Mouse (Mus musculus): ENCODE measurements around the gene Hist1h3g.

Hist1h3g gene

GRCm38 (mm10) chr13:23576906-23577639 is 41.9 kb downstream of the Hist1h3g start:
- no peak for DNase-seq (ENCODE audit: low read depth, low spot score)

- no peak for DNase-seq (ENCODE audit: low read depth, low spot score)
These were observed 42.6 kb downstream of the Hist1h3g start for GRCm38 (mm10) chr13:23577835-23578234.

- DNase-seq (ENCODE audit: low read depth, low spot score), result peak; percentile 99
These were observed 46.4 kb downstream of the Hist1h3g start, which contains the start of gene Hist1h4d for GRCm38 (mm10) chr13:23581408-23582218. Gene Hist1h4d (plus strand): TSS chr13:23581598.

- DNase-seq (ENCODE audit: low read depth, low spot score), result no peak
These were observed 47.2 kb downstream of the Hist1h3g start for GRCm38 (mm10) chr13:23582219-23583056.

- no peak for DNase-seq (ENCODE audit: low read depth, low spot score)
These were observed 48.3 kb downstream of the Hist1h3g start for GRCm38 (mm10) chr13:23583387-23584068.

GRCm38 (mm10) chr13:23584331-23584730 is 49.1 kb downstream of the Hist1h3g start:
- DNase-seq (ENCODE audit: low read depth, low spot score), result no peak

- peak; percentile 85 for DNase-seq (ENCODE audit: low read depth, low spot score)
These were observed 49.8 kb downstream of the Hist1h3g start for GRCm38 (mm10) chr13:23585029-23585441.

Measured in brain, adult 2 months (tissue).